Mouse (Mus musculus) embryonic fibroblast, embryonic 13.5 days (primary cell): ENCODE results near the gene Fancm.
"Not testable (repeated sequence)": the region's sequence is repeated elsewhere in the genome, so short reads cannot be mapped to it uniquely, and the experiment has no call there.

Experiments
- CTCF ChIP-seq: IDR thresholded peaks from 2 replicates; pipeline ENCODE4 v1.5.1; 2011; ENCODE audit warnings: mild to moderate bottlenecking, control low read depth, low read length, moderate library complexity, borderline replicate concordance; ENCODE audit not compliant: insufficient read depth
- POLR2A ChIP-seq: IDR thresholded peaks from 2 replicates; pipeline ENCODE4 v1.6.1; 2011; ENCODE audit warnings: low read depth, mild to moderate bottlenecking, control low read depth, low read length, moderate library complexity

DNA sequence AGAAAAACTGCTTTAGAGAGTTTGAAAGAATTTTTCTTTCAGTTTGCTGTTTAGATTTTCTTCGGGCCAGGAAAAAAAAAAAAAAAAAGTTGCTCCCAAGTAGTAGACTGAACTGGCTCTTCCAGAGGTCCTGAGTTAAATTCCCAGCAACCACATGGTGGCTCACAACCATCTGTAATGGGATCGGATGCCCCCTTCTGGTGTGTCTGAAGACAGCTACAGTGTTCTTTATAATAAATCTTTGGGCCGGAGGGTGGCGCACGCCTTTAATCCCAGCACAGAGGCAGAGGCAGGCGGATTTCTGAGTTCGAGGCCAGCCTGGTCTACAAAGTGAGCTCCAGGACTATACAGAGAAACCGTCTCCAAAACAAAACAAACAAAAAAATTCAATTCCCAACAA is 97.6 kb downstream of the Fancm start:
- TF ChIP-seq POLR2A, CTCF: not testable (repeated sequence)
